Mouse (Mus musculus) frontal cortex, adult 2 months (tissue): ENCODE data around the gene Wdfy4. TPM values are rescaled to one million over a fixed set of nuclear protein-coding genes. Genes with fewer than 3 reads are reported as not detected.

Experiments
- DNase-seq, 2 experiments: peaks; one replicate each; pipeline ENCODE4 v3.0.0; 2022; ENCODE audit warnings: low spot score in 1 of 2; ENCODE audit errors: extremely low spot score in 1 of 2
- polyA plus RNA-seq: library from polyadenylated mRNA; depleted of rRNA; stranded (reverse); fragments of >200 nt; gene quantifications from 2 replicates; pipeline ENCODE4 v1.2.3, GENCODE M21; 2012

Wdfy4 gene
- polyA plus RNA-seq, 1 experiment = 0.82 TPM

DNA sequence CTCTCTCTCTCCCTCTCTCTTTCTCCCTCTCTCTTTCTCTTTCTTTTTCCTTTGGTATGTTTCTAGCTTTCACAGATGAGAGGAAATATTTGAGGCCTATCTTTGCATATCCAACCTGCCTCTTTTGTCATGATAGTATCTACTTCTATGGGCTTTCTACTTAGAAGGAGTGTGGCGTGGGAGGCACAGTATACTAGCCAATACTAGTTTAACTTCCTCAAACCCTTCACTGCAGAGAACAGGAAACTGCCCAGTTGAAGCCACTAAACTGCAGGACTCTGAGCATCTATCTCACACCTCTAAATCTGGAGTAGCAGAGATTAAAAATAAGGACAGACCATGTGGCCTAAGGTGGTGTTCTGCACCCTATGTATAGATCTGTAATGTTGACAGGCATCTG, 5.3 kb upstream of the Wdfy4 start:
- DNase-seq = no peak

DNA sequence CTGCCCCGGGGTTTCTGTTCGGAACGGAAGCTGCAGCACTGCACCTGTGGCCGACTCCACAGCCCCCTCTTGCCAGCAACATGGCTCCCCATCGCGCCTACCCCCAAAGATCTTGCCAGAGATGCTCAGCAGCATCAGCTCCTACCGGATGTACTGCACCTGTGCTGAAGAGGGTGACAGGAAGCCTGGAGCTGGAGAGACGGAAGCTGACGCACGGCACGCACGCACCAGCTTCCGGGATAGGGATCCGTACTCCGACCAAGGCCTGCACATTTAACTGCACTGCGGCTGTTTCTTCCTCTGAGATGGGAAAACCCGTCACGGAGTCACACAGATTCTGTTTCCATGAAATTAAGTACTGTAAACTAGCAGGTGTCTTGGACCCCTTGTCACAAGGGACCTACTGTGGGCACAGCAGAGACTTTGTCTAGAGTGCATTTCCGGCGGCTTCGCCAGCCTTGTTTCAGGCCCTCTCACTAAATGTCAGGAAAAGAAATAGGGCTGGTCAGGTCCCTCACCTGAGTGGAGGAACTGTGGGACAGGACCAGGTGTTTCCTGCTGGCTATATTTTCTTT, 4.6 kb upstream of the Wdfy4 start:
- no peak for DNase-seq

DNA sequence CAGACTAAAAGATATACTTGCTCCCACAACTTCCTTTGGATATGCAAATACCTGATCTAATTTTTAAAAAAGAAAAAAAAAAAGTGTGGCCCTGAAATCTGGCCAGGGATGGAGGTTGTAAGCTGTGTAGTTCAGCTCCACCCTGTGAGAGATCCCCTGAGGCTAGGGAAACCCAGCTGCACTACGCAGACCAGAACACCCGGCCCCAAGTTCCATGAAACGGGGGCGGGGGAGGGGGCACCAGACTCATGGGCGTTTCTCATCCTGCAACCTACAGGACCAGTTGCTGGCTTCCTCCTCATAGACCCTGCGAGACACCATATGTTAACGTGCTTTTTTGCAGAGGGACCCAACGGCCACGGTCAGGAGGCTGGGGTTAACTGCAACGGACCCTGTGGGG, 3.9 kb upstream of the Wdfy4 start:
- no peak for DNase-seq

DNA sequence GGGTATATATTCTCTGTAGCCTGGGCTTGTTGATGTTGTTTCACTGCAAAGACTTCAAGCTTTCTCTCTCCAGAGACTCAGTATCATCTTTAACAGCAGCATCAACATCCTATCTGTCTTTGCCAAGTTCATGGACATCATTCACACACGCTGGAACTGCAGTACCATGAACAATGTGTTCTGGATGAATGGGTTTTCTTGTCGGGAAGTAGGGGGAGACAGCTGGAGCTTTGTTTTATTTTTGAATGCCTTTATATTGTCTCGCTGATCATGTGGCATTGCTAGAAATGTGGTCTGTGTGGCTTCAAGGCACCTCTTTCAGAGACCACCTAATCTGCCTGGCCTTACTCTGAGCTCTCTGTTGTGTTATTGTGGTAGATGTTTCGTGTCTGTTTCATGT, 1.9 kb upstream of the Wdfy4 start:
- no peak for DNase-seq

DNA sequence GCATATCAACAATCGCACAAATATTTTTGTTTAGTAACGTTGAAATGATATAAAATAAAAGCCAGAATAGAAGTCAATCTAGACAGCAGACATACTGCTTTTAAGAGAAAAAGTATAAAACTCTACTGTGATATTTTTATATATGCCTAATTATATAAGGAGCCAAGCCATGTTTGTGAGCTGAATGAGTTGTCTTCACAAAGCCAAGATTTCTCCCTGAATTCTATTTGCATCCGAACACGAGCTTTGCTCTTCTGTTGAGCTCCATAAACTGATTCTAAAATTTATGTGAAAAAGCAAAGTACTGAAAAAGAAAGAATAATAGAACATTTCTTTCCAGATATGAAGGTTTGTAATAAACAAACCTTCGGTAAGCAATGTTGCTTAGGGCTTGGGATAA, 5.2 kb downstream of the Wdfy4 start:
- no peak for DNase-seq

DNA sequence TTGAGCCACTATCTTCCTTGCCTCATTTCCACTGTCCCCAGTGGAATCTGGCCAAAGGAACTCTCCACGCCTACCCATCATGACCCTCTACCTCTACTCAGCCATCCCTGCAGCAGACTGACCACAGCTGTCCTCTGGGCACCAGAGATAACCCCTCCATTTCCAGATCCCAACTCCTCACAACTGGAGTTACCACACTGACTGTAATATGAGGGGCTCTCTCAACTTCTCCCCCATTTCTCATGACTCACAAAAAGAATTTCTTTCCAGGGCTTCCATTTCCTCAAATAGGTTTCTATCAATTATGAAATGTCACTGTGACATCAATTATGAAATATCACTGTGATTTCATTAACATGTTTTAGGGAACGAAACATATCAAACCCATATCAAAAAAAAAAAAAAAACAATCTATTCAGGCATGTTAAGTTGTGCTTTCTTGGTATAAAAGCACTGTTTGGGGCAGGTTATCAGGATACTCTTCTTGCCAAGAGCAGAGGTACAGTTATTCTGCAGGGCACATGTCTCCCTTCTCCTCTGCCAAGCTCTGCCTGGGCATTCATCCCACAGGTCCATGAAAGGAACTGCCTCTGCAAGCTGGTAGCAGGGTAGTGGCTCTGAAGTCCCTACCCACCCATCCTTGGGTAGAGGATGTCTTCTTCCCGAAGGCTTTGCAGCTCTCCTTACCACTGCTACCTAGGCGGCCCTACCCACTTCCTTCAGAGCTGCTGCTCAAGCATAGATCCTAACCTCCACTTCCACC, 10.1 kb downstream of the Wdfy4 start:
- DNase-seq = no peak

DNA sequence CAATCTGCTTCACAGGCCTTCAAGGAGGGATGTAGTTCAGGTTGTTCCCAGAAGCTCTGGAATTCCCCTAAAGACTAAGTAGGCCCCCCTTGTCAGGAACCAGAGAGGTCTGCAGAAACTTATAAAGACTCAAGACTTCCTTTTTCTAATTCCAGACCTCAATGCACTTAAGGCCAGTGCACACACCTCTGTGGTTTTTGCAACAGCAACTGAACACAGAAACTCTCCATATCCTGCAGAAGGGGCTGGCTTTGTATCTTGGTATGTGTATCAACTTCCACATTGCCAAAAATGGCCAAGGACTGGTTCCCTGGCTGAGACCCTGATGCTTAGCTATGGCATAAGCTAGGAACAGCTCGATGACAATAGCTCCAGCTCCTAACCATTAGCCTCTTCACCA, 13.4 kb downstream of the Wdfy4 start:
- no peak for DNase-seq

DNA sequence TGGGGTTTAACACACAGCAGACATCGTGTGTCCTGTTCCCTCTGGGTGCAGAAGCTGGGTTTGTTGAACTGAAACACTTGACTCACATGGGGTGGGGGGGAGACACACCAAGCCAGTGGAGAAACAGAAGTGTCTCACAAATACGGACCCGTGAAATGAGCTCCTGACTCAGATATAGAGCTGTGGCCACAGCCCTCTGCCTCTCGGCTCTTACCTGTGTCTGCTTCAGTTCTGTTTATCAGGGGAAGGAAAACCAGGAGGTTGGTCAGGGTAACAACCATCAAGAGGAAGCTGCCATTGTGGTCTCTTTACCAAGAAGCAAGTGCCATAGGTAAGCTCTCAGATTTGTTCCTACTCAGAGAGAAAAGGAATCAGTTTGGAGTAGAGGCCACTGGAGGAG, 16.6 kb downstream of the Wdfy4 start:
- DNase-seq = no peak

DNA sequence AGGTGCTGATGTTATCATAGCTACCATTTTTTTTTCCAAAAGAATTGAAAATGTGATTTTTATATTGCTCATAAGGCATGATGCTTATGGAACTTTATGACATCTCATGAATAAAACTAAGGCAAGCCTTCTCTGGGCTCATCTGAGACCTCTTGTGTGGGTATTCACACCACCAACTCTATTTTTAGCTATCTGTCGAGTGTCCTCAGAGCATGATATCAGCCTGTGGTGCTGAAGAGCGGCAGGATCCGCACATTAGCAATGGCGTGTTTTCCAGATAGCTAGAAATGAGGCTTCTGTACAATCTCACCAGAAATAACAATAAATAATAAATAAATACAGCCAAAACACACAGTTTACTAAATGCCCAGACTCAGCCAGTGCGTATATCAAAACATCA, 23.1 kb downstream of the Wdfy4 start:
- DNase-seq = no peak

DNA sequence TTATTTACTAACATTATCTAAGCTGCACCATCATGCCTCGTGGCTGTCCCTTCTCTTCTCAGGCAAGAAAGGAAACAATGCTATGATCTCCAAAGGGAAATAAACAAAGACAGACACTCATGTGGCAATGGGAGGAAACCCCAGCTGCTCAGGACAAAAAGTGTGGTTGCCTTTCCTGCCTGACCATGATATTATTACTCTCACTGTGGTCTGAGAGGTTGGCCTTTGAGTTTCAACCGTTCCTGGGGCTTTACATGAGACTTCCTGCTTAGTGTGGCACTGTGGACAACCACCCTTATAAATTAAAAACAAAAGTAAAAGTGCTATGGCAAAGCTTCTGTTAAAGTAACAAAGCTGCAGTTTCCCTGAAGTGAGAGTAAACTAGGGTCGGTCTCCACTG, 27.0 kb downstream of the Wdfy4 start:
- DNase-seq = no peak

DNA sequence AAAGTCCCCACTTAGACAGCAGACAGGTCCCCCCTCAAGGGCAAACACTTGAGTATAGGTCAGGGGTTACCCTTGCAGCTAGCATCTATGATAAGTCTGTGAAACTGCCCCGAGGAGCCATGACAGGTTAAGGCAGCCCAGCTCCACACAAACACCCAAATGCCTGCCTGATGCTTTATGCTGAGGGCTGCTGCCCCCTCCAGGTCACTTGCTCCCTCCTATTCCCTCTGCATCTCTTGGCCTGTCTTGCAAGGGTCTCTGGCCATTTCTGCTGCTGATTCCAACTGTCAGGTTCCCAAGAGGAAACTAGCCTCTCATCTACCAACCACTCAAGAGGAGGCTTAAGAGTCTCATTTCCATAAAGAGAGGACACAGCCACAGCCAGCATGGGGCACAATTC, 32.4 kb downstream of the Wdfy4 start:
- DNase-seq = peak in 1 of 2 experiments; percentile 47

DNA sequence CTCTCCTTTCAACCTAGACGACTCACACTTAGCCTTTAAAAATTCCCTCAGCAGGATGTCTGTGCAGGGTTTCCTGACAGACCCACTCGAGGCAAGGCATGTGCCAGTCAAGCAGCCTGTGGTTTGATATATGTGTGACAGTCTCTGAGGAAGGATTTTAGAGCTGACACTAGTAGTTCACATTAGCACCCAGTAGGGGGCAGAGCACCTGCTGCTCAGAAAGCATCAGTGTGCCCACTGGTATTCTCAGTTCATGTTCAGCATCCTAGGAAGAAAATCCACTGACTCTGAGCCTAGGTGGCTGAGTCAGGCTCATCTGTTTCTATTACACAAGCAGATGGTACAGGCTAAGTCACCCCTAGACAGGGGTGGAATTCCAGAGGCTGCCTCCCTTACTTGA, 39.0 kb downstream of the Wdfy4 start:
- peak in 1 of 2 experiments; percentile 42 for DNase-seq

DNA sequence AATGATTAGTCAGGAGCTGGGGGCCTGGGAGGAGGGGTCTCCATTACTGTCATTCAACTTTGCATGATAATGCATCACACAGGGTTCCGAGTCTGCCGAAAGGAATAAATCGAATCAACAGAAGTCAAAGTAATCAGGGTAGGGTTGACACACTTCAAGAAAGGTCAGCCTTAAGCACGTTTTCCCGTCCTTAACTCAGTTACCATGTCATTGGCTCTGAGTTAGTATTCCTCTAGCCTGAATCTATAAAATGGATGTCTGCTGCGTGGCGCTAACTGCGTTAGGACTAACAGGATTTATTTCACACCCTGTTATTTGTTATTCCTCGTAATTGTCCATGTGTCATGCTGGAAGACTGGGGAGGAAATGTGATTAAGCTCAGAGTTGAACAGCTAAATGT, 48.5 kb downstream of the Wdfy4 start:
- no peak for DNase-seq

DNA sequence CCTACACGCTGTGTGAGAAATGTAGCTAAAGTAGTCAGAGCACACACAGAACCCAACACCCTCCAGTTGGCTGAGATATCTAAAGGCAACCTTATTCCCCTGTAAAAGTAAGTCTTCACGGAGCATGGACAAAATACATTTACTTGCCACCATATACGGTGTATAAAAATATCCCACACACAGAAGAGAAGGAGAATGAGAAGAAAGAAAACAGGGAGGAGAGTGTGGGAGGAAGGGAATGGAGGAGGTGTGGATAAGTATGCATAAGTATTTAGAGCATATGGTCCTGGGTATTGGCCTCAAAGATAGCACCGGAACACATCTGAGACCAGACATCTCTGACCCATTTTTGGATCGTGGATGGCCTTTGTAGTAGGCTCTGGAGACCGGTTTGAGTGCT, 50.1 kb downstream of the Wdfy4 start:
- DNase-seq = peak in 1 of 2 experiments; percentile 46

DNA sequence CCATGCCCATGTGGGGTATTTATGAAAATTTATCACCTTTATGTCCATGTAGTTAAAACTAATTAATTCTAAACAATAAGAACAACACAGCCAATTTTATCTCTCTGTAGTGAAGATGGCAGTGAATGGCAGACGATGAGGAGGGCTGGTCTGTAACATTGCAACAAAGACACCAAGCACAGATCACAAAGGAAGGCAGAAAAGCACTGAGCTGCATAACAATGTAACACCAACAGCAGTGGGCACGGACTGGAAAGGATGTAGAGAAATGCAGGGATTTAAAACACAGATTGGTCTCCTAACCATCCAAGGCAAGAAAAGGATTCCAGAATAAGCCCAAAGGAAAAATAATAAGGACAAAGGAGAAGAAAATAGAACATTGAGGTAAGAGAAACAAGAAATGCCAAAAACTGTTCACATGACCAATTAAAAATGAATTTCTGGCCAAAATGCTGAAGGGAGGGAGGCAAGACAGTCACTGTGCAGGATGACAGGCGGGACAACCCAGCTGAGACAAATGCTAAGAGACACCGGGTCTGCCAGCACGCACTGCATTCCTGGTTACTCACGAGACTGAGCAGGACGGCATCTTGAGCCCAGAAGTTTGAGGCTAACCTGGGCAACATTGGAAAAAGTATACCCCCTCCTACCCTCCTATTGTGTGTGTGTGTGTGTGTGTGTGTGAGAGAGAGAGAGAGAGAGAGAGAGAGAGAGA, 54.1 kb downstream of the Wdfy4 start:
- DNase-seq = no peak

DNA sequence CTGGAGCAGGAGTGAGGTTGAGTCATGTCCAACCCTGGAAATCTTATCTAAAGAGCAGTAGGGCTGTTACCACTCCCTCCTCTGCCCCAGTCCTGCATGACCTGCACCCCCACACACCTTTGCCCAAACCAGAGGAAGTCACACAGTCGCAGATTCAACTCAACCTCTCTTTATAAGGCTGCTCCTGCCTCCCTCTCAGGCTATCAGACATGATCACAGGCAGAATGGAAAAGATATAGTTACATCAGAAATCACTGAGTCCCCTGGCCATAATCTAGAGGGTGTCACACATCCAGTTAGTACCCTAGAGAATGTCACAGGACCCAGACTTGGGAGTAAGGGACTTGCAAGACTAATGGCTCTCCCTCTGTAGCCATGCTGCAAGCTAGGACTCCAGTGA, 68.7 kb downstream of the Wdfy4 start:
- no peak for DNase-seq

DNA sequence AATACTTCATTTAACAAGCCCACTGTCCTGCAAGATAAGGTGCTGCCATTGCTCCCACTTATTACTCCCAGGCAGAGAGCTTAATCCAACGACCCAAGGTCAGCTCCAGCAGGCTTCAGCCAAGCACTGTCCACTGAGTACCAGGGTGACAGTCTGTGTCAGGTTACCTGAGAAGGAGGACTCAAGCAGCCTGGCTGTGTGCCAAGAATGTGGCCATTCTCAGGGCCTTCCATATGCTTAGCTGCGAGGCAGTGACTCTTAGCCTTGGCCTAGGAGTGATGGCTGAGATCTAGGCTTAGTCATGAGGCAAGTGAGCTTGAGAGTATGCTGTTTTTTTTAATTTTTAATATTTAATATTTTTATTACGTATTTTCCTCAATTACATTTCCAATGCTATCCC, 80.5 kb downstream of the Wdfy4 start:
- no peak for DNase-seq

DNA sequence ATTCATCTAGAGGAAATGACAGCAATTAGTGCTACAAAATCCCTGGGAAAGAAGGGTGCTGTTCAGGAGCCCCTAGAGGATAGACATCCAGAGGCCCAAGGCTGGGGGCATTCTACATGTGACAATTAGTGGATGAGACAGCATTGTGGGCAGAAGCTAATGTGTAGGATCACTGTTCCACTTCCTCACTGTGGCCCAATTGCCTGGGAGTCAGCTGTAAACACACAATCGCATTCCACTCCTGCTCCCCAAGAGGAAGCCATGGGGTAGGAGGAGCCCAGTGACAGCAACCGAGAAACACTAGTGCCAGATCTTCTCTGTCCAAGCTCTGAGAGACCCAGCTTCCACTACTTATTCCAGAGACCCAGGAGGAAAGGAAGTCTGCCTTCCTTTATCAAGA, 83.7 kb downstream of the Wdfy4 start:
- DNase-seq = no peak

DNA sequence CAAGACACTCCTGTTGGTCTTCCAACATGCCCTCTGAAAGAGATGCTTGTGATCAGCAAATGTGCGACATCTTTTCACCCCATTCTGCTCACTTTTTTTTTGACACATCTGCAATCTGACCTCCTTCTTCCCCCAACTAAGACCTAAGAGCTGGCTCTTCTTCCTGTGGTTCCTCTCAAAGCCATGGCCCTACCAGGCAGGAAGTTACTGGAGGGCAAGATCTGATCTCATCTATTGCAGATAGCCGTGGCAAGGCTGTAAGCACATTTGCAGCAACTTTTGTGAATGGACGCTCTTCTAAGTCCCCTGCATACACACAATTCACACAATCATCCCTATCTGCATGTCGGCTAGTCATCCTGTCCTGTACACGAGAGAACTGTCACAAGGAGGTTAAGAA, 85.4 kb downstream of the Wdfy4 start:
- DNase-seq = no peak

DNA sequence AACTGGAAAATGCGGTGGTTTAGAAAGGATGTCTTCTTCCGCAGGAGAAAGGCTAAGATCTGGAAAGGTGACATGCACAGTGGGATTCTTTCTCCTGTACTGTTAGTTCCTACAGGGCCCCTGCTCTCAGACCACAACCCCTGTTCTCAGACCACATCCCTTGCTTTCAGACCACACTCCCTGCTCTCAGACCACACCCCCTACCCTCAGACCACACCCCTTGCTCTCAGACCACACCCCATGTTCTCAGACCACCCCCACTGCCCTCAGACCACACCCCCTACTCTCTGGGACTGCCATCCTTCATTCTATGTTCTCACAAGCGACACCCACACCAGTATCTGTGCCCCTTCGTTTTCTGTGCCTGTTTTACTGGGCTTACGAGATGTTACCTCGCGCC, 86.2 kb downstream of the Wdfy4 start:
- no peak for DNase-seq

DNA sequence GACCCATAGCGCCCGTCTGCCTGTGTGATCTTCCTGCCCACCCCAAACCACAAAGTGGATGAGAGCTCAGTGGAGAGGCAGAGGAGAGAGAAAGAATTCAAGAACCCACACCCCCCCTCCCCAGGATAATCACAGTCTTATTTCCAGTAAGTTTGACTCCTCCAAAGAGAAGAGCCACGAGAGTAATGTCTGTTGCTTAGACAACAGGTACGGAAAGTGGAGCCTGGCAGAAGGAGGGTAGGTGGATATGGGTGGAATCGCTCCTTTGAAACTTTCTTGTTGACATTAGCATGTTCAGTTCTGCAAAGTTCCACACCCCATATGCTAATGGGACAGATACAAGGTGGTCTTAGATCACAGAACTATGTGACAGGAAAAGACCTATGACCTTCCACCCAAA, 88.8 kb downstream of the Wdfy4 start:
- peak; percentile 7 to 10 for DNase-seq

DNA sequence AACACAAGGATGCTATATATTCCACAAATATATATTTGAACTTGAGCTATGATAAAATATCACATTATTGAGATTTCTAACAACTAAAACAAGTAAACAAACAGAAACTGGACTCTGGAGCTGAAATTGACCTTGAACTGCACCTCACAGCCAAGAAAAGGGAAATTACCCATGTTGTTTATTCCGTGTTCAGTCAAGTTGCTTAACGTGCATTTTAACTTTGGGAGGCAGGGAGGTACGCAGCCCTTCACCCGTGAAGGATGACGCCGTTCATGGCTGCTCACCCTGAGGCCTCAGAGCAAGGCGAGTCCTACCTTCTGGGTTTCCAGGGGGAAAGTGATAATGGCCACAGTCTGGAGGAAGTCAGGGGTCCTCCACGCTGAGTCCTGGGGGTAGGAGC, 102.0 kb downstream of the Wdfy4 start:
- DNase-seq = no peak
